Mouse (Mus musculus) ES-E14 (cell line): ENCODE results near the gene Gm44973.

Source experiments
- CHD2 ChIP-seq: IDR thresholded peaks from 2 replicates; pipeline ENCODE4 v1.6.1; 2014; ENCODE audit warnings: mild to moderate bottlenecking, low read depth, low read length, inconsistent platforms
- HCFC1 ChIP-seq: IDR thresholded peaks from 2 replicates; pipeline ENCODE4 v1.6.1; 2012; ENCODE audit warnings: low read length, inconsistent platforms, borderline replicate concordance; ENCODE audit not compliant: insufficient read depth
- MAFK ChIP-seq: IDR thresholded peaks from 2 replicates; pipeline ENCODE4 v1.6.1; 2014; ENCODE audit warnings: mild to moderate bottlenecking, low read depth, low read length, inconsistent platforms; ENCODE audit not compliant: insufficient read depth

GRCm38 (mm10) chr7:4995268-4996002 lies 19.9 kb upstream of the Gm44973 start:
- TF ChIP-seq CHD2 (no peak), HCFC1 (0 out of 2 replicates have a peak, but pooled peaks have one; percentile 7), MAFK (no peak)
